Mouse (Mus musculus) forebrain, postnatal 0 days (tissue): ENCODE measurements at regions not wholly inside any gene's neighbourhood (a gene's known extent, or its start where the extent isn't known, plus 50 kb on each side); places are given as distances from the start of the nearest gene placed in this dataset.

ENCODE experiments used
- ATAC-seq: fragments of 200-750 bp; cut with Nextera tagmentation; 2 replicates; pipeline ENCODE4 v1.8.0; 2017; ENCODE audit warnings: mild to moderate bottlenecking, moderate library complexity
- DNase-seq: peaks from one replicate; pipeline ENCODE4 v3.0.0-alpha.2; 2015
- H3K27ac ChIP-seq: fragments of 300-500 bp; sonication (generic); 2 replicates; pipeline ENCODE4 v1.5.1; 2014; ENCODE audit warnings: low read depth, mild to moderate bottlenecking, antibody characterized with exemption, low read length, moderate library complexity, mixed read lengths
- H3K27me3 ChIP-seq: fragments of 300-500 bp; sonication (generic); 2 replicates; pipeline ENCODE4 v1.6.1; 2014; ENCODE audit warnings: mild to moderate bottlenecking, low read length, mixed read lengths; ENCODE audit not compliant: insufficient read depth
- H3K36me3 ChIP-seq: fragments of 300-500 bp; sonication (generic); 2 replicates; pipeline ENCODE4 v1.6.1; 2014; ENCODE audit warnings: mild to moderate bottlenecking, moderate library complexity; ENCODE audit not compliant: insufficient read depth
- H3K4me1 ChIP-seq: fragments of 300-500 bp; sonication (generic); 2 replicates; pipeline ENCODE4 v1.6.1; 2014; ENCODE audit warnings: antibody characterized with exemption; ENCODE audit not compliant: insufficient read depth
- H3K4me2 ChIP-seq: fragments of 300-500 bp; sonication (generic); 2 replicates; pipeline ENCODE4 v1.6.1; 2014; ENCODE audit warnings: low read depth, mild to moderate bottlenecking, moderate library complexity
- H3K4me3 ChIP-seq: fragments of 300-500 bp; sonication (generic); 2 replicates; pipeline ENCODE4 v1.5.1; 2014; ENCODE audit warnings: low read depth, low read length, mixed read lengths
- H3K9ac ChIP-seq: fragments of 300-500 bp; sonication (generic); 2 replicates; pipeline ENCODE4 v1.6.1; 2014; ENCODE audit warnings: mild to moderate bottlenecking
- H3K9me3 ChIP-seq: fragments of 300-500 bp; sonication (generic); 2 replicates; pipeline ENCODE4 v1.6.1; 2016; ENCODE audit warnings: low read length
- CTCF ChIP-seq: sonication (generic); IDR thresholded peaks from 2 replicates; pipeline ENCODE4 v1.5.1; 2016; ENCODE audit warnings: antibody characterized with exemption, control low read depth, low read depth
- WGBS: fragments of 180-500 bp; shearing (Covaris S2); extraction: QIAGEN DNeasy Blood & Tissue Kit; methylation state at CpG from one replicate; pipeline ENCODE4 v1.1.7; 2014; 5-methylcytosine and 5-hydroxymethylcytosine counted together

GRCm38 (mm10) chr5:126104464-126104863 lies 572.9 kb downstream of the Tmem132b start:
- no peak for TF ChIP-seq CTCF
- no peak for ATAC-seq
- no peak overlapping the region for H3K9ac ChIP-seq

DNA sequence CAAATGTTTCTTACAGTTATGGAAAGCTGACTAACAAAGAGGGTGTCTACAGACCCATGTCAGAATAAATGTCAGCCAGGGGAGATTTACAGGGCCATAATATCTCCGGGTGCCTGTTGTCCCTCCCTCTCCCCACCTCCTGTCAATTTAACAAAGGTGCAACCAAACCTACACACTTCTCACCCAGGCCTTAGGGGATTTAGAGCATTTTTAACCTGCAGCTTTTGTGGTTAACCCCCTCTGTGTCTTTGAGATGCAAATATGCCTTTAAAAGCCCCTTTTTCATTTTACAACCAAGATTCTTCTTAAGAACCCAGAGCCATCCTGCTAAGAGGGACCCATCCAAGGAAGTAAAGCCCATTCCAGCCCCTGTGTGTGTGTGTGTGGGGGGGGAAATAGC lies 573.3 kb downstream of the Tmem132b start:
- no peak for TF ChIP-seq CTCF
- Histone ChIP-seq H3K4me3 (no peak overlapping the region), H3K9ac (no peak overlapping the region), H3K4me2 (no peak overlapping the region), H3K27ac (no peak overlapping the region), H3K9me3 (no peaks in the 10 kb centered on the region), H3K27me3 (no peaks in the 10 kb centered on the region), H3K4me1 (no peaks in the 10 kb centered on the region), H3K36me3 (no peaks in the 10 kb centered on the region)
- ATAC-seq (no peak), DNase-seq (no peak)
- WGBS: 34% methylated on average over 1 of the region's 1 CpGs

More at GRCm38 (mm10) chr5:126104464-126104863, 572.9 kb downstream of the Tmem132b start:
- Histone ChIP-seq H3K27me3 (no peaks in the 10 kb centered on the region), H3K27ac (no peak overlapping the region), H3K4me3 (no peak overlapping the region), H3K36me3 (no peaks in the 10 kb centered on the region), H3K4me1 (no peaks in the 10 kb centered on the region), H3K4me2 (no peak overlapping the region), H3K9me3 (no peaks in the 10 kb centered on the region)
- DNase-seq: no peak
- WGBS: 76% methylated on average over 5 of the region's 5 CpGs

- no peak for TF ChIP-seq CTCF
- H3K9me3 ChIP-seq: no peaks in the 10 kb centered on the region
- no peak overlapping the region for H3K4me3 ChIP-seq
- H3K36me3 ChIP-seq: no peaks in the 10 kb centered on the region
- ATAC-seq (no peak), DNase-seq (no peak)
- H3K27me3 ChIP-seq: no peaks in the 10 kb centered on the region
- no peak overlapping the region for H3K9ac ChIP-seq
- WGBS: 78% methylated on average over 1 of the region's 1 CpGs
- no peak overlapping the region for H3K4me2 ChIP-seq
- H3K4me1 ChIP-seq: no peaks in the 10 kb centered on the region
- H3K27ac ChIP-seq: no peak overlapping the region
Observed at GRCm38 (mm10) chr5:126105446-126105845, 573.9 kb downstream of the Tmem132b start.

GRCm38 (mm10) chr5:126107020-126107419 lies 575.4 kb downstream of the Tmem132b start:
- H3K36me3 ChIP-seq: no peaks in the 10 kb centered on the region
- ATAC-seq: no peak
- no peak for DNase-seq
- no peak overlapping the region for H3K4me2 ChIP-seq
- no peak overlapping the region for H3K4me3 ChIP-seq
- H3K9ac ChIP-seq: no peak overlapping the region
- no peaks in the 10 kb centered on the region for H3K9me3 ChIP-seq
- 85% methylated on average over 5 of the region's 5 CpGs for WGBS
- no peaks in the 10 kb centered on the region for H3K27me3 ChIP-seq
- H3K27ac ChIP-seq: no peak overlapping the region
- no peak for TF ChIP-seq CTCF
- no peaks in the 10 kb centered on the region for H3K4me1 ChIP-seq

DNA sequence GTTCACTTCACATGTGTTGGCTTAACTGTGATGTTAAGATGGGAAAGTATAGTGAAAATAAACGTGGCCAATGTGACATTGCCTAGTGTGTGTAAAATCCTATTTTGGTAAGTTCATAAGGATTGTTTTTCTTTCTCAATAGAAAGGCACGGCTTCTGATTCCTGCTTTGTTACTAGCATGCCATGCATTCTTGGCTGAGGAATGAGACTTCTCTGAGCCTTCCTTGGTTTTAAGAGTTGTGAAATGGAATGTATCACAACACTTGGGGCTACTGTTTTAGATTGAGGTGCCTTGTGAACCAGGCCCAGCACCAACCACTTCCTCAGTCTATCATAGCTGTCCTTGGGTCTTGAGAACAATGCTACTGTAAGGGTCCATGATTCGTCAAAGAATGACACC lies 577.3 kb downstream of the Tmem132b start:
- H3K27ac ChIP-seq: no peak overlapping the region

GRCm38 (mm10) chr5:126117291-126117690 lies 585.7 kb downstream of the Tmem132b start:
- Histone ChIP-seq H3K4me1 (no peaks in the 10 kb centered on the region), H3K9me3 (no peaks in the 10 kb centered on the region), H3K27me3 (no peaks in the 10 kb centered on the region), H3K36me3 (no peaks in the 10 kb centered on the region), H3K4me2 (no peak overlapping the region), H3K27ac (no peak overlapping the region), H3K4me3 (no peak overlapping the region), H3K9ac (no peak overlapping the region)
- ATAC-seq (no peak), DNase-seq (no peak)
- WGBS: 79% methylated on average over 2 of the region's 2 CpGs
- no peak for TF ChIP-seq CTCF

More for the DNA sequence above, 577.3 kb downstream of the Tmem132b start:
- no peaks in the 10 kb centered on the region for H3K9me3 ChIP-seq
- no peak for ATAC-seq
- no peaks in the 10 kb centered on the region for H3K36me3 ChIP-seq
- no peaks in the 10 kb centered on the region for H3K27me3 ChIP-seq
- H3K4me1 ChIP-seq: no peaks in the 10 kb centered on the region
- H3K4me2 ChIP-seq: no peak overlapping the region
- no peak overlapping the region for H3K9ac ChIP-seq
- WGBS: 75% methylated on average over 3 of the region's 3 CpGs
- DNase-seq: no peak
- TF ChIP-seq CTCF: no peak
- no peak overlapping the region for H3K4me3 ChIP-seq

DNA sequence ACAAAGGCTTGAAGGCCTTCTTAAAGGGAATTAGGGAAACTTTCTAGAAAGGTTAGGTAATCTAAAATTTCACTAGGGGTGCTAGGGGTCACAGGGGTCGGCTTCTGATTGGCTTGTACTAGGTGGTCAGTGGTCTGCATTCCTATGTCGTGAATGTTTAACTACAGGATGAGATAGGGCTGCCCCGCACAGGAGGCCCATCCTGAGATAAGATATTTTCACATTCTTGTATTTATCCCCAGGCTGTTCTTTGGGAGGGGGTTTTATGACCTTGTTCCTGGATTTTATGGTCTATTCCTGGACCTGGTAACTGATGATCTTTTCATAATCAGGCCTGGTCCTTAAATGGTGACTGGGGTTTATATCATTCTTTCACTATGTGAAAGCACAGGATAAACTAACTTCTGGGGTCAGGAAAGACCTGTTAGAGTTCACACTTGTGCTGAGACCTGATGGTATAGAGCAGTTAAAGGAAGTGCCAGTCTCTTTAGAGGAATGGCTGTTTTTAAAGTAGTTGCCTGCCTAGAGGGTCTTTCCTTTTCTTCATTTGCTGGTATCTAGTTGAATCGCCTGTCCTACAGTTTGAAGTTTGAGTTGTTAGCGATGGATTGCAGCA lies 586.4 kb downstream of the Tmem132b start:
- no peak for TF ChIP-seq CTCF
- no peak for DNase-seq
- 90% methylated on average over 5 of the region's 5 CpGs for WGBS
- H3K27ac ChIP-seq: no peak overlapping the region
- no peaks in the 10 kb centered on the region for H3K4me1 ChIP-seq
- no peak for ATAC-seq
- no peaks in the 10 kb centered on the region for H3K36me3 ChIP-seq
- H3K9me3 ChIP-seq: no peaks in the 10 kb centered on the region
- H3K9ac ChIP-seq: no peak overlapping the region
- H3K27me3 ChIP-seq: no peaks in the 10 kb centered on the region
- no peak overlapping the region for H3K4me3 ChIP-seq
- no peak overlapping the region for H3K4me2 ChIP-seq
